Mouse (Mus musculus) activated CD4-positive, CD25-positive, alpha-beta regulatory T cell, adult 4 months (primary cell): ENCODE results near the gene Tmem156. TPM values are rescaled to one million over a fixed set of nuclear protein-coding genes. Genes with fewer than 3 reads are reported as not detected.

Experiments used
- polyA plus RNA-seq, 2 experiments: library from polyadenylated mRNA; unstranded; fragments of 100-300 nt; shearing (Covaris generic); gene quantifications; one replicate each; pipeline ENCODE4 v1.2.1; 2017

Tmem156 gene
- polyA plus RNA-seq, 2 experiments from 2014 or later, result 16.2 to 21.7 TPM

Other genes starting within 250 kb of the Tmem156 start
- 10 to 100 TPM; 54.0 to 63.2 TPM for gene Tlr1, start 158.6 kb downstream of the Tmem156 start, polyA plus RNA-seq
- gene Tlr6, start 132.0 kb downstream of the Tmem156 start, polyA plus RNA-seq, result 1 to 10 TPM; 6.7 to 8.7 TPM
- gene Fam114a1, start 122.1 kb downstream of the Tmem156 start, polyA plus RNA-seq, result 1 to 10 TPM; 1.7 to 2.2 TPM
- 1 to 10 TPM; 5.0 to 9.7 TPM for gene Klhl5, start 15.4 kb upstream of the Tmem156 start, polyA plus RNA-seq
- gene Wdr19, start 107.6 kb upstream of the Tmem156 start, polyA plus RNA-seq, result 1 to 10 TPM; 2.5 to 3.2 TPM
- gene Rfc1, start 243.5 kb upstream of the Tmem156 start, polyA plus RNA-seq, result 10 to 100 TPM; 66.0 to 68.8 TPM